Mouse (Mus musculus) heart, postnatal 10 days (tissue): ENCODE data around the gene Tox2. TPM values are rescaled to one million over a fixed set of nuclear protein-coding genes. Genes with fewer than 3 reads are reported as not detected.

ENCODE experiments used
- DNase-seq, 2 experiments: peaks; one replicate each; pipeline ENCODE4 v3.0.0; 2021
- intact Hi-C: fragments of 180-260 bp; cut with DNase I; formaldehyde crosslinking; loops from one replicate; pipeline ENCODE4 v1.15.1; 2025
- total RNA-seq, 2 experiments: library from RNA; stranded (reverse); gene quantifications; 2 replicates each; pipeline ENCODE4 v1.2.3; 2021

The Tox2 gene
- total RNA-seq, 2 experiments from 2014 or later: 3.2 to 3.4 TPM

DNA sequence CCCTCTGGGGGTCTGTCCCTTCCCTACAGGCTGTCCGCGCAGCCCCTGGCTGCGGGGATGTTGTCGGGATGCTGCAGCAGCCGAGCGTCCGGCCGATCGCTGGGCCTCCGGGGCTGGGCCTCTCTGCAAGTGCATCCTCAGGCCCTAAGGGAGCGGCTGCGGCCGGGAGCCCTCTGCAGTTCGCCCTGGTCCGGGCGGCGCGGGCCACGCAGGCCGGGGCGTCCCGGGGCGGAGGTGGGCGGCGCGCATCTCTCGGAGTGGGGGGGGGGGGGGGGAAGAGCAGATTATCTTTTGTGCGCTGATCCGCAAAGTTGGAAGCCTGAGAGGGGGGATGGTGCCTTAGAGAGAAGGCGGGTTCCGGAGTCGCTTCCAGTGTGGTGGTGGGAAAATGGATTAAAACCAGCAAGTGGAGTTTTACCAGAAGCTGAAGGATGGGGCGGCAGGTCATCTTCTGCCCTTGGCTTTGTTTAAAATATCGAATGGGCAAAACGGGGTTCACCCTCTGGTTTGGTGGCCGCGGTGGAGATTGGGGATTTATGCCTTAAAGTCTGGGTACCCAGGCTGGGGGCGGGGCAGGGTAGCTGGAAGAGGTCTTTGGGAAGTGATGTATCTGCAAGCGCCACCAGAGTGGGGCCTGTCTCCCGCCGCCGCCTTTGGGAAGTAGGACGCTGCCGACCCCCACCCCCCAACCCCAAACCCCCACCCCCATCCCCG lies 1.8 kb downstream of the Tox2 start:
- peak in 1 of 2 experiments; percentile 20 for DNase-seq
- intact Hi-C loops: loop anchor here (5.0 kb wide), 1 partner anchor 102 kb away; no protein-coding TSS in a partner anchor

DNA sequence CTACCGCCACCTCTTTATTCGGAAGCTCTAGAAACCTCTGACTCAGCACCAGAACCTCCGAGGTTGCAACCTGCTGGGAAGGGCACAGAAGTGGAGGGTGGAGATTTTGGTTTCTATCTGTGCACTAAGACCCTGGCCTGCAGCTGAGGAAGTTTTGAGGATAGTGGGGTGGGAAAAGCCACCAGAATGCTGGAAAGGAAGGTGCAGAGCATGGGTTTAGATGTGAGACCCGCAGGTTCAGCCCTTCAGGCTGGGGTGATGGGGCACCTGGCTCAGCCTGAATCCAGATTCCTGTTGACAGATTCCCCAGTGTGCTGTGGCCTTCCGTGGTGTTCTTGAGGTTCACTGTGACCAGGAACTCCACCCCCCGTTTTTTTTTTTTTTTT lies 2.3 kb downstream of the Tox2 start:
- no peak for DNase-seq
- intact Hi-C loops: no loop called here

GRCm38 (mm10) chr2:163205737-163206490 lies 3.0 kb downstream of the Tox2 start:
- intact Hi-C loops: no loop called here
- DNase-seq: no peak

DNA sequence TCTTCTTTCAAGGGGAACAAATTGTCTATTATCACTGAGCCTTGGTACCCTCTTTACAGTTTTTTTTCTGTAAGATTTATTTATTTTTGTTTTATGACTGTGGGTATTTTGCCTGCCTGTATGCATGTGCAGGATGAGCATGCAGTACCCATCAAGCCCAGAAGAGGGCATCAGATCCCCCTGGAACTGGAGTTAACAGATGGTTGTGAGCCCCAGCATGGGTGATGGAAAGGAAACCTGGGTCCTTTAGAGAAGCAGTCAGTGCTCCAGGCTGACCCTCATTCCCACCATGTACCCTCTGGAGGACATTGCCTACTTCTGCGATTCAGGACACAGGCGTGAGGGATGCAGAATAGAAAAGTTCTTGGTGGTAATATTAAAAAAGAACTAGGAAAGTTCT lies 4.4 kb downstream of the Tox2 start:
- peak in 1 of 2 experiments; percentile 25 for DNase-seq
- intact Hi-C loops: no loop called here

DNA sequence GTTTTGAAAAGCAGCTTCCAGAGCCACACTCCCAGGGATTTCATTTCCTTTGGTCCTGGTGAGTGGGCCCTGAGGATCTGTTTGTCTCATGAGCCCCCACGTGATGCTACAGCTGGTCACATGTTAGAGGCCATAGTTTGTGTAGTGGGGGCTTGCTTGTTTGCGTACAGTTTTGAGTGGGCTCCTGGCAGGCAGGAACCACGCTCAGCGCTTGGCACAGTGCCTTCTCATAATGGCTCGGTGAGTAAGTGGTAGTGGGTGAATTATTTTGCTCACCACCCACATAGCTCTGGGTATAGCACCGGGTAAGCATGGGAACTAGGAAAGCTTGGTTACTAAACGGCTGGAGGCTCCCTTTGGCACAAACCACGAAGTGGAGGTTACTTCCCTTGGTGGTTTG lies 6.2 kb downstream of the Tox2 start:
- intact Hi-C loops: no loop called here
- no peak for DNase-seq

DNA sequence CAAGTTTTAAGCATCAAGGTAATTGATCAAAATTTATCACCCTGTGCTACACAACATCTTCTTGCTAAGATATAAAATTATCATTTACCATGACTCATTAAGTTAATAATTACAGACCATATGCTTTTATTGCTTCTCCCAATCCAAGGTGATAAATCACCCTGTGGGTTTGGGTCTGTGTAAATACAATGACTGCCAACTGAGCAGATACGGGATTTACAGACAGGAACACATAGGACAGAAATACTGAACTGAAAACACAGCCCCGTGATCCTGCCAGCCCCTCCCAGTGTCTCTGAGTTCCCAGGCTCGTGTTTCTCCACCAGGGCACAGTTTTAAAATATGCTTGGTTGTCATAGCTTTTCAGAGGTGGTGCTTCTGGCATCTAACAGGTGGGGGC lies 10.2 kb downstream of the Tox2 start:
- intact Hi-C loops: no loop called here
- DNase-seq: no peak

- DNase-seq: no peak
- intact Hi-C loops: no loop called here
Measured at GRCm38 (mm10) chr2:163218095-163218494, 15.2 kb downstream of the Tox2 start.

DNA sequence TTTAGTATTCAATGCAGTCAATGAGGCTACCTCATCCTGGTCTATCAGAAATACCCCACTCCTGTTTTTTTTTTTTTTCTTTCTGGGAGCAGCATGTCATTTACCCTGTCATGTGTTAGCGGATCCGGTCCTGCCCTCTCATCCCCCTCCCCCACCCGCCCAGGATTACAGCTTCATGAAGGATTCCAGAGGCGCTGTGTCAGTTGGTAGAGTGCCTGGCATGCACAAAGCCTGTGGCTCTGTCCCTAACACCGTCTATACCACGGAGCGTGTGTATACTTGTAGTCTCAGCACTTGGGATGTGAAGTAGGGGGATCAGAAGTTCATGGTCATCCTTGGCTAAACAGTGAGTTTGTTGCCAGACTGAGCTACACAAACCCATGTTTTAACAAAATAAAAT lies 15.6 kb downstream of the Tox2 start:
- no peak for DNase-seq
- intact Hi-C loops: no loop called here

DNA sequence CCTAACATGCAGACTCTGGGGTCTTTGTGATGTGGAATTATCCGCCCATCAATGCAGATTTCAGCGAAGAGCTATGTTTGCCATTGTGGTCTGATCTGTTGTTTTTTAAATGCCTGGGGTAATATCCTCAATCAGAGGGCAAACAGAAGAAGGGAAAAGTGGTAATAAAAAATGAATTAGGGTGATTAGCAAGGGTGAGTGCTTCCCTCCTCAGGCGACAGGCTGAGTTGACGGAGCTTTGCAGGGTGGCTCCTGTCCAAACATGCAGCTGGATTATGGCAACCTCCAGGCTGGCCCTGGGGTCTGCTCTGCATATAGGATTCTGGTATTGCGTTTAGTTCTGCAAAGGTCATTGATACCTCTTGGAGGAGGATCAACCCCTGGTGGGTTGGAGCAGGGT lies 16.5 kb downstream of the Tox2 start:
- no peak for DNase-seq
- intact Hi-C loops: no loop called here

DNA sequence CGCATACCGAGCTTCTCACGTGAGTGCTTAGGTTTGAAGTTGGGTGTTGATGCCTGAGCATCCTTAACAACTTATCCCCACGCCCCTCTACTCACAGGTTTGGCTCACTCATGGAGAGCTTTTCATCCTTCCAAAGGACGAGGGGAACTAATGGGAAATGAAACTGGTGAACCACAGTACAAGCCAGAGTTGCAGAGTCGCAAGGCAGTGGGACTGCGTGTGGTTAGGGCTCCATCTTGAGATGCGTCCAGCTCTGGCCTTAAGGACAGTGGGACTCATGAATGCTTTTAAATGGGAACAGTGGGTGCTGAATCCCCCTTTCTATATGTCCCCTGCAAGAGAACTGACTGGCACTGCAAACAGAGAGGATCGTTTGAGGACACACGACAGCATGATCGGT lies 17.8 kb downstream of the Tox2 start:
- intact Hi-C loops: no loop called here
- DNase-seq: no peak

GRCm38 (mm10) chr2:163225302-163225701 lies 22.4 kb downstream of the Tox2 start:
- no peak for DNase-seq
- intact Hi-C loops: no loop called here

DNA sequence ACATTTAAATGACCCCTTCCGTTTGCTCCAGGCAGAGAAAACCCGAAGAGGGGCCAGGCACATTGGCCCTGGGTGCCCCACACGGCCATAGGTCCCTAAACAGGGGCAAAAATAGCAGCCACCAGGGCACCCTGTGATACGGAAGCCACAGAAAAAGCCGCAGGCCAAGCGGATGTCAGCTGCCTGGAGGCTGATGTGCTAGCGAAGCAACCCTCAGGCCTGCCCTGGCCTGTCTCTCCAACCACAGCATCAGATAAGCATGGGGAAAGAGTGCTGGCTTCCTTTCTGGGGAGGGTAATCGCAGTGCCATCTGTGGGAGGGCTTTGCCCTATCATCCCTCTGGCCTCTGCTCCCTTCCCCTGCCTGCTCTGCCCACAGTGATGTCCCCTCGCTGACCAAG lies 26.1 kb downstream of the Tox2 start:
- DNase-seq: peak; percentile 10 to 12

GRCm38 (mm10) chr2:163231781-163232534 lies 29.0 kb downstream of the Tox2 start:
- DNase-seq: no peak
- intact Hi-C loops: no loop called here

More for the DNA sequence above, 26.1 kb downstream of the Tox2 start:
- intact Hi-C loops: no loop called here

GRCm38 (mm10) chr2:163233666-163234065 lies 30.7 kb downstream of the Tox2 start:
- intact Hi-C loops: no loop called here
- no peak for DNase-seq

DNA sequence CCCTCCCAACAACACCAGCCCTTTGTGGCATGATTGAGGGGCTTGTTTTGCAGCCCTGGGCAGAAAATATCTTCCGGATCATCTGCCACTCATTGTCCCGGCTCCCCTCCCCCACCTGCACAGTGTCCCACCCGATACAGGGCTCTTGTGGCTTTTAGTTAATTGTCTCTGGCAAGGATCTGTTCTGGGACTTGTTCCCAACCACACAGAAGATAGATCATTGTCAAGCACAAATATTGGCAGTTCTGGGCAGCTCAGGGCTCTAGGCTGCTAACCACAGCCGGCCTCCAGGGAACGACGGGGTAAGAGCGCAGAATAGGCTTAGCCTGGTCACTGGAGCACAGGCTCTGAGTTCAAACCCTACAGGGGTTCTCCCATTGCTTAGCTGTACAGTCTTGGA lies 33.1 kb downstream of the Tox2 start:
- DNase-seq: no peak
- intact Hi-C loops: no loop called here

- DNase-seq: peak; percentile 22 to 37
- intact Hi-C loops: no loop called here
Measured at GRCm38 (mm10) chr2:163237999-163238529, 35.1 kb downstream of the Tox2 start.

DNA sequence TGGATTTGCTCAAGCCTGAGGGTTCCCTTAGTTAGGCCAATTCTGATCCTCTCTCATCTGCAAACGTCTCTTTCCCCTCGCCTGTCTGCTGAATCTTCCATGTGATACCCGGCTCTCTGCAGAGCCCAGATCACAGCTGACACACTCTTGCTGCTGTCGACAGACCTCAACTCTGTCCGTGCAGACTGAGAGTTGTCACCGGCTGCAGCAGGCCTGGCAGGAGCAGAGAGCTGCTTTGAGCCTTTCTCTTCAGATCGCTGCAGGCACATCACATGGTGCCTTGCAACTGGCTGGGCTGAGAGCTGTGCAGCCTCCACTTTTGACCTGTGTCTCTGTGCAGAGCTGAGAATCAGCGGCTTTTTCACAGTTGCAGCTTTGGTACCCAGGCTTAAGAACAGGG lies 37.0 kb downstream of the Tox2 start:
- DNase-seq: no peak
- intact Hi-C loops: no loop called here

DNA sequence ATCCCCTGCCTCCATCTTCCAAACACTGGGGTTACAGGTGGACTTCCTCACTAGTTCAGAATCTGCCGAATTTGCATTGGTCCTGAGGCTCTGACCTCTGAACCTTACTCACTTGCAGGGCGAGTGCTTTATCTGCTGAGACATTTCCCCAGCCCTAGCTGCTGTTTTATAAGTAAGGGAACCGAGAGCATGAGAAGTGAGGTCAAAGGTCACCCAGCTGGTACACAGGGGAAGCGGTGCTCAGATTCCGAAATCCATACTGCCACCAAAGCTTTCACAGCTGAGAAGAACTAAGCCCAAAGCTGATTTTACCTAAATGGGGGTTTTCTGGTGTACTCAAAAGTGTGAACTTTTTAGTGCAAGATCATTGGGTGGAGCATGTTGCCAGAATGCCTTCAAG lies 38.9 kb downstream of the Tox2 start:
- intact Hi-C loops: no loop called here
- DNase-seq: no peak

- intact Hi-C loops: no loop called here
- DNase-seq: no peak
Measured at GRCm38 (mm10) chr2:163243917-163244852, 41.3 kb downstream of the Tox2 start.

DNA sequence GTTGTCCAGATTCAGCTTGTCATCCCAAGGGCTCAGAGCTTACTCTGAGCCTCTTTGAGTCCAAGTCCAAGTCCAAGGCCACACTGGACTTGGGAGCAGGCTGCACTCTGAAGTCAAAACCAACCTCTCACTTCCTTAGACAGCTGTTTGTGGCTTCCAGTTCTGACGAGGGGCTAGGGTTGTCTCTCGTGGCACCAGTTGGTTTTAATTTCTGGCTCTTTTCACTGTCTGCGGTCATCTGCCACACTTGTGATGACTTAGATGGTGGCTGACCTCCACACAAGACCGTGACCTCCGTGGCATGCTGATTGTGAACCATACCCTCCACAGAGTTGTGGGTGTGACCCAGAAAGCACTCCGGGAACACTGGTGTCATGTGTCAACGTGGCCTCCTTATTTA lies 46.0 kb downstream of the Tox2 start:
- intact Hi-C loops: no loop called here
- DNase-seq: no peak
